Mouse (Mus musculus) CH12.LX (cell line): Measurements from ENCODE around the gene C2cd3.

ENCODE experiments used
- CTCF ChIP-seq, 2 experiments: IDR thresholded peaks in 1 of 2; conservative IDR thresholded peaks in 1 of 2; 2 replicates each; pipeline ENCODE4 v1.5.1; 2011 to 2012; ENCODE audit warnings: low read depth in 2 of 2, low read length in 2 of 2, improper control_type of control experiment in 1 of 2, inconsistent platforms in 1 of 2, mild to moderate bottlenecking in 1 of 2, moderate library complexity in 1 of 2
- NRF1 ChIP-seq: IDR thresholded peaks from 2 replicates; pipeline ENCODE4 v1.6.1; 2014; ENCODE audit warnings: low read depth, mild to moderate bottlenecking, inconsistent platforms, low read length, improper control_type of control experiment, moderate library complexity
- ZNF384 ChIP-seq: IDR thresholded peaks from 2 replicates; pipeline ENCODE4 v1.6.1; 2012; ENCODE audit warnings: low read depth, low read length, improper control_type of control experiment, inconsistent platforms

DNA sequence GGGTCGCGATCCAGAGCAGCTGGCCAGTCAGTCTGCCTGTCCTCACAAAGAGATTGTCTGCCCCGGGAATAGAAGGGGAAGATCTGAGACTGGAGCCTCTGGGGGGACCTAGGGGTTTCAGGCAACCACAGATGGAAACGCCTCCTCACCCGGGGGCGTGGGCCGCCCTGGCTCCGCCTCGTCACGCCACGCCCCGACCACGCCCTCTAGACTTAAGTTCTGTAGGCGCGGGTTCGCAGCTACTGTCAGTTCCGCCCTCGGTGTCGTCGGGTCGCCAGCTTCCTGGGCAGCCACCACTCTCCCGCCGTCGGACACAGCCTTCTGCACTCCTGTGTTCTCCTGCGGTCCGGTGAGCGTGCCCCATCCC lies 121.1 kb downstream of the C2cd3 start, which contains the start of gene Ucp2:
- TF ChIP-seq CTCF (conservative IDR thresholded peaks at IDR 0.05 in 1 of 2, IDR thresholded peaks at IDR 0.05 in 1 of 2; ENCODE audit: low read depth in 2 of 2, low read length in 2 of 2) (no peak), ZNF384 (no peak), NRF1 (peak; percentile 43; the same call in 1 of the 2 replicates)
